Mouse (Mus musculus): ENCODE measurements around the gene Zbtb8os. TPM values are rescaled to one million over a fixed set of nuclear protein-coding genes. Genes with fewer than 3 reads are reported as not detected.

Gene Zbtb8os
- total RNA-seq (2021), result 10 to 100 TPM; 20.7 to 20.9 TPM
- long read RNA-seq, experiment 1, transcript Zbtb8os-204 (7 exons, 3,833 nt), result major isoform, 22 of 22 reads
- long read RNA-seq, experiment 1, partial matches to known transcripts, result 0 of 22 reads
- long read RNA-seq, experiment 1, other reads (novel, unspliced or antisense), result 0 of 22 reads
- long read RNA-seq, experiment 2, transcript Zbtb8os-204 (7 exons, 3,833 nt), result major isoform, 17 of 18 reads
- long read RNA-seq, experiment 2, partial matches to known transcripts, result 0 of 18 reads
- long read RNA-seq, experiment 2, other reads (novel, unspliced or antisense), result 1 of 18 reads

GRCm38 (mm10) chr4:129335216-129336074, at the start of gene Zbtb8os, which contains the start of gene Rbbp4:
Zbtb8os (plus strand) TSS chr4:129335695.
Rbbp4 (minus strand) TSS chr4:129335370.
- intact Hi-C loops (cut with DNase I), result loop anchor here (5.0 kb wide), 1 partner anchor 272 kb away; no protein-coding TSS in a partner anchor
- peak; percentile 96 for DNase-seq

GRCm38 (mm10) chr4:129286001-129286682, 49.4 kb upstream of the Zbtb8os start:
- peak in 1 of 2 experiments; percentile 41 for DNase-seq
- intact Hi-C loops (cut with DNase I), result no loop called here

- intact Hi-C loops (cut with DNase I), result no loop called here
Observed at GRCm38 (mm10) chr4:129286683-129287471, 48.6 kb upstream of the Zbtb8os start.

GRCm38 (mm10) chr4:129287472-129287981, 48.0 kb upstream of the Zbtb8os start, which contains the start of gene Sync:
Sync (plus strand) TSS chr4:129287617.
- DNase-seq, result peak; percentile 66 to 70
- intact Hi-C loops (cut with DNase I), result no loop called here

More at GRCm38 (mm10) chr4:129286683-129287471, 48.6 kb upstream of the Zbtb8os start:
- peak; percentile 40 to 42 for DNase-seq

- DNase-seq, result peak; percentile 37 to 50
Observed at GRCm38 (mm10) chr4:129288067-129288466, 47.4 kb upstream of the Zbtb8os start.

GRCm38 (mm10) chr4:129289671-129290070, 45.8 kb upstream of the Zbtb8os start:
- intact Hi-C loops (cut with DNase I), result no loop called here
- DNase-seq, result no peak

More at GRCm38 (mm10) chr4:129288067-129288466, 47.4 kb upstream of the Zbtb8os start:
- intact Hi-C loops (cut with DNase I), result no loop called here

GRCm38 (mm10) chr4:129292831-129293230, 42.7 kb upstream of the Zbtb8os start:
- intact Hi-C loops (cut with DNase I), result no loop called here
- DNase-seq, result no peak

- intact Hi-C loops (cut with DNase I), result no loop called here
- DNase-seq, result no peak
Observed at GRCm38 (mm10) chr4:129293702-129294101, 41.8 kb upstream of the Zbtb8os start.

GRCm38 (mm10) chr4:129295188-129295587, 40.3 kb upstream of the Zbtb8os start:
- no peak for DNase-seq
- intact Hi-C loops (cut with DNase I), result no loop called here

- DNase-seq, result no peak
- intact Hi-C loops (cut with DNase I), result no loop called here
Observed at GRCm38 (mm10) chr4:129296066-129296465, 39.4 kb upstream of the Zbtb8os start.

GRCm38 (mm10) chr4:129297724-129298123, 37.8 kb upstream of the Zbtb8os start:
- no peak for DNase-seq
- intact Hi-C loops (cut with DNase I), result no loop called here

GRCm38 (mm10) chr4:129299121-129299520, 36.4 kb upstream of the Zbtb8os start:
- intact Hi-C loops (cut with DNase I), result no loop called here
- no peak for DNase-seq

GRCm38 (mm10) chr4:129303401-129303800, 32.1 kb upstream of the Zbtb8os start:
- DNase-seq, result no peak
- intact Hi-C loops (cut with DNase I), result no loop called here

GRCm38 (mm10) chr4:129303816-129304215, 31.7 kb upstream of the Zbtb8os start:
- DNase-seq, result no peak

GRCm38 (mm10) chr4:129304306-129304705, 31.2 kb upstream of the Zbtb8os start:
- DNase-seq, result no peak
- intact Hi-C loops (cut with DNase I), result no loop called here

More at GRCm38 (mm10) chr4:129303816-129304215, 31.7 kb upstream of the Zbtb8os start:
- intact Hi-C loops (cut with DNase I), result no loop called here

- intact Hi-C loops (cut with DNase I), result no loop called here
- DNase-seq, result no peak
Observed at GRCm38 (mm10) chr4:129307936-129308335, 27.6 kb upstream of the Zbtb8os start.

GRCm38 (mm10) chr4:129313886-129314285, 21.6 kb upstream of the Zbtb8os start:
- intact Hi-C loops (cut with DNase I), result no loop called here
- DNase-seq, result no peak

GRCm38 (mm10) chr4:129320876-129321275, 14.6 kb upstream of the Zbtb8os start:
- intact Hi-C loops (cut with DNase I), result no loop called here
- no peak for DNase-seq

GRCm38 (mm10) chr4:129322042-129322441, 13.5 kb upstream of the Zbtb8os start:
- intact Hi-C loops (cut with DNase I), result no loop called here
- DNase-seq, result no peak

GRCm38 (mm10) chr4:129323491-129323890, 12.0 kb upstream of the Zbtb8os start:
- intact Hi-C loops (cut with DNase I), result no loop called here
- no peak for DNase-seq

Measured in heart, postnatal 14 days (tissue).